Mouse (Mus musculus): ENCODE data around the gene Pex16. TPM values are rescaled to one million over a fixed set of nuclear protein-coding genes. Genes with fewer than 3 reads are reported as not detected.

Pex16 gene
- polyA plus RNA-seq, 1 experiment from 2014 or later = 33.8 TPM

GRCm38 (mm10) chr2:92370821-92371805 lies 3.4 kb upstream of the Pex16 start:
- H3K27ac ChIP-seq = no peak overlapping the region; the same call in 1 of the 2 replicates
- H3K4me2 ChIP-seq = peak overlapping the region; percentile 61
- ATAC-seq = no peak
- WGBS = 2% methylated on average over 45 of the region's 45 CpGs
- H3K4me1 ChIP-seq = peaks cover 58% of the 10 kb centered on the region
- H3K9me3 ChIP-seq (replicated peaks) = no peaks in the 10 kb centered on the region
- H3K36me3 ChIP-seq (ENCODE audit: poor library complexity, severe bottlenecking) = 0 out of 2 replicates have a peak, but pooled peaks cover 4% of the 10 kb centered on the region
- peaks cover 28% of the 10 kb centered on the region for H3K27me3 ChIP-seq
- H3K4me3 ChIP-seq = peak overlapping the region; percentile 33
- H3K9ac ChIP-seq = peak overlapping the region; percentile 60

GRCm38 (mm10) chr2:92371971-92372690 lies 2.3 kb upstream of the Pex16 start:
- Histone ChIP-seq H3K4me2 (peak overlapping the region; percentile 61; the same call in 1 of the 2 replicates), H3K36me3 (ENCODE audit: poor library complexity, severe bottlenecking) (0 out of 2 replicates have a peak, but pooled peaks cover 2% of the 10 kb centered on the region), H3K27ac (peak overlapping the region; percentile 63), H3K4me3 (no peak overlapping the region), H3K4me1 (peaks cover 62% of the 10 kb centered on the region), H3K9me3 (replicated peaks) (no peaks in the 10 kb centered on the region), H3K9ac (no peak overlapping the region), H3K27me3 (peaks cover 28% of the 10 kb centered on the region)
- no peak for ATAC-seq
- WGBS = 2% methylated on average over 10 of the region's 10 CpGs

GRCm38 (mm10) chr2:92372767-92373436 lies 1.6 kb upstream of the Pex16 start:
- Histone ChIP-seq H3K27ac (peak overlapping the region; percentile 63), H3K36me3 (ENCODE audit: poor library complexity, severe bottlenecking) (peaks cover 9% of the 10 kb centered on the region), H3K4me1 (peaks cover 58% of the 10 kb centered on the region), H3K4me2 (peak overlapping the region; percentile 61; the same call in 1 of the 2 replicates), H3K9ac (peak overlapping the region; percentile 21; the same call in 1 of the 2 replicates), H3K4me3 (no peak overlapping the region), H3K9me3 (replicated peaks) (no peaks in the 10 kb centered on the region), H3K27me3 (peaks cover 28% of the 10 kb centered on the region)
- ATAC-seq = no peak
- WGBS = 18% methylated on average over 9 of the region's 9 CpGs

GRCm38 (mm10) chr2:92373437-92373813 lies 1.1 kb upstream of the Pex16 start:
- H3K27ac ChIP-seq = peak overlapping the region; percentile 63; the same call in 1 of the 2 replicates
- WGBS = 60% methylated on average over 11 of the region's 11 CpGs
- H3K4me2 ChIP-seq = peak overlapping the region; percentile 82
- H3K4me1 ChIP-seq = peaks cover 58% of the 10 kb centered on the region
- no peak for ATAC-seq
- H3K9me3 ChIP-seq (replicated peaks) = no peaks in the 10 kb centered on the region
- peaks cover 14% of the 10 kb centered on the region for H3K36me3 ChIP-seq (ENCODE audit: poor library complexity, severe bottlenecking)
- H3K9ac ChIP-seq = no peak overlapping the region
- H3K27me3 ChIP-seq = peaks cover 28% of the 10 kb centered on the region
- no peak overlapping the region for H3K4me3 ChIP-seq

GRCm38 (mm10) chr2:92375099-92375623 lies 685 bp downstream of the Pex16 start:
- H3K4me2 ChIP-seq = peak overlapping the region; percentile 82
- H3K9ac ChIP-seq = peak overlapping the region; percentile 80
- H3K27ac ChIP-seq = peak overlapping the region; percentile 85
- WGBS = 1% methylated on average over 29 of the region's 29 CpGs
- peaks cover 53% of the 10 kb centered on the region for H3K4me1 ChIP-seq
- H3K36me3 ChIP-seq (ENCODE audit: poor library complexity, severe bottlenecking) = peaks cover 32% of the 10 kb centered on the region
- no peaks in the 10 kb centered on the region for H3K9me3 ChIP-seq (replicated peaks)
- ATAC-seq = peak; percentile 94
- peak overlapping the region; percentile 80 for H3K4me3 ChIP-seq
- peaks cover 18% of the 10 kb centered on the region for H3K27me3 ChIP-seq

- H3K9ac ChIP-seq = peak overlapping the region; percentile 80
- peaks cover 46% of the 10 kb centered on the region for H3K4me1 ChIP-seq
- peak overlapping the region; percentile 80 for H3K4me3 ChIP-seq
- 13% methylated on average over 10 of the region's 10 CpGs for WGBS
- ATAC-seq = no peak
- peaks cover 12% of the 10 kb centered on the region for H3K27me3 ChIP-seq
- no peaks in the 10 kb centered on the region for H3K9me3 ChIP-seq (replicated peaks)
- peak overlapping the region; percentile 85; the same call in 1 of the 2 replicates for H3K27ac ChIP-seq
- H3K4me2 ChIP-seq = peak overlapping the region; percentile 82
- peaks cover 38% of the 10 kb centered on the region for H3K36me3 ChIP-seq (ENCODE audit: poor library complexity, severe bottlenecking)
Observed at GRCm38 (mm10) chr2:92375788-92376187, 1.3 kb downstream of the Pex16 start.

GRCm38 (mm10) chr2:92376300-92376699 lies 1.8 kb downstream of the Pex16 start:
- 88% methylated on average over 6 of the region's 6 CpGs for WGBS
- peaks cover 7% of the 10 kb centered on the region for H3K27me3 ChIP-seq
- no peak for ATAC-seq
- peaks cover 43% of the 10 kb centered on the region for H3K36me3 ChIP-seq (ENCODE audit: poor library complexity, severe bottlenecking)
- H3K4me1 ChIP-seq = peaks cover 41% of the 10 kb centered on the region
- peak overlapping the region; percentile 82 for H3K4me2 ChIP-seq
- H3K9ac ChIP-seq = peak overlapping the region; percentile 80
- H3K4me3 ChIP-seq = peak overlapping the region; percentile 80
- no peaks in the 10 kb centered on the region for H3K9me3 ChIP-seq (replicated peaks)
- no peak overlapping the region for H3K27ac ChIP-seq

GRCm38 (mm10) chr2:92377320-92377719 lies 2.8 kb downstream of the Pex16 start:
- Histone ChIP-seq H3K27me3 (no peaks in the 10 kb centered on the region), H3K9me3 (replicated peaks) (no peaks in the 10 kb centered on the region), H3K4me1 (peaks cover 31% of the 10 kb centered on the region), H3K36me3 (ENCODE audit: poor library complexity, severe bottlenecking) (peaks cover 53% of the 10 kb centered on the region), H3K9ac (no peak overlapping the region), H3K4me2 (no peak overlapping the region), H3K4me3 (no peak overlapping the region), H3K27ac (no peak overlapping the region)
- ATAC-seq = no peak
- WGBS = 92% methylated on average over 7 of the region's 7 CpGs

- H3K27me3 ChIP-seq = no peaks in the 10 kb centered on the region
- H3K9me3 ChIP-seq (replicated peaks) = no peaks in the 10 kb centered on the region
- no peak overlapping the region for H3K9ac ChIP-seq
- no peak overlapping the region for H3K4me3 ChIP-seq
- no peak overlapping the region for H3K4me2 ChIP-seq
- no peak for ATAC-seq
- peaks cover 80% of the 10 kb centered on the region for H3K36me3 ChIP-seq (ENCODE audit: poor library complexity, severe bottlenecking)
- 79% methylated on average over 17 of the region's 17 CpGs for WGBS
- peaks cover 11% of the 10 kb centered on the region for H3K4me1 ChIP-seq
- H3K27ac ChIP-seq = no peak overlapping the region
Observed at GRCm38 (mm10) chr2:92379783-92380494, 5.5 kb downstream of the Pex16 start.

- peaks cover 86% of the 10 kb centered on the region for H3K36me3 ChIP-seq (ENCODE audit: poor library complexity, severe bottlenecking)
- WGBS = 79% methylated on average over 6 of the region's 6 CpGs
Observed at GRCm38 (mm10) chr2:92380495-92381050, 6.1 kb downstream of the Pex16 start.

GRCm38 (mm10) chr2:92381161-92381560 lies 6.7 kb downstream of the Pex16 start:
- no peak overlapping the region for H3K9ac ChIP-seq
- H3K4me3 ChIP-seq = no peak overlapping the region
- H3K36me3 ChIP-seq (ENCODE audit: poor library complexity, severe bottlenecking) = peaks cover 92% of the 10 kb centered on the region
- H3K27ac ChIP-seq = no peak overlapping the region
- 92% methylated on average over 5 of the region's 5 CpGs for WGBS
- no peak for ATAC-seq
- no peak overlapping the region for H3K4me2 ChIP-seq
- H3K9me3 ChIP-seq (replicated peaks) = no peaks in the 10 kb centered on the region
- no peaks in the 10 kb centered on the region for H3K27me3 ChIP-seq
- peaks cover 4% of the 10 kb centered on the region for H3K4me1 ChIP-seq

More at GRCm38 (mm10) chr2:92380495-92381050, 6.1 kb downstream of the Pex16 start:
- Histone ChIP-seq H3K9me3 (replicated peaks) (no peaks in the 10 kb centered on the region), H3K4me2 (no peak overlapping the region), H3K27ac (no peak overlapping the region), H3K4me3 (no peak overlapping the region), H3K4me1 (peaks cover 10% of the 10 kb centered on the region), H3K27me3 (no peaks in the 10 kb centered on the region), H3K9ac (no peak overlapping the region)
- ATAC-seq = no peak
